15 mouse cellular contexts compared by ENCODE assay signal in genomic region chr2:38770772-38771477, GRCm38 (mm10). TPM values are rescaled to one million over a fixed set of nuclear protein-coding genes. Genes with fewer than 3 reads are reported as not detected.
A peak's percentile ranks its signal among the peaks of the same experiment; 100 is the strongest.
DNase-seq lines count a peak whose midpoint lies in the region; ATAC-seq lines count a peak whose summit lies in the region.
"Had no signal": no experiment of that assay in that cellular context is flagged by ENCODE, and none has a peak within 500 bp of the region (broad histone marks: within the 10 kb centered on the region; RNA-seq: fewer than 3 reads in every experiment).

No protein-coding gene starts in this region.

- WGBS in embryonic facial prominence, embryonic 15.5 days = 50% methylated on average over 5 of the region's 5 CpGs
- 71% methylated on average over 5 of the region's 5 CpGs for WGBS in limb, embryonic 10.5 days
- WGBS in forebrain, embryonic 10.5 days = 82% methylated on average over 5 of the region's 5 CpGs

- H3K4me2 ChIP-seq in embryonic facial prominence, embryonic 15.5 days (replicated peaks) = no peak overlapping the region

- peak; percentile 82 for ATAC-seq in frontal cortex, adult (ENCODE audit: low TSS enrichment)
- ATAC-seq in embryonic facial prominence, embryonic 15.5 days (ENCODE audit: insufficient number of reproducible peaks, low FRiP score, low TSS enrichment, low read depth) = no peak
- ATAC-seq: hindbrain, embryonic 16.5 days had no signal

- H3K27me3 ChIP-seq in embryonic facial prominence, embryonic 15.5 days = no peaks in the 10 kb centered on the region
- H3K27me3 ChIP-seq in limb, embryonic 10.5 days (ENCODE audit: low read depth, poor library complexity, severe bottlenecking) = no peaks in the 10 kb centered on the region
- no peaks in the 10 kb centered on the region for H3K27me3 ChIP-seq in forebrain, embryonic 10.5 days (ENCODE audit: poor library complexity, severe bottlenecking)
- H3K27me3 ChIP-seq: megakaryocyte, embryonic 14.5 days had no signal

- H3K4me1 ChIP-seq in embryonic facial prominence, embryonic 15.5 days = 0 out of 2 replicates have a peak, but pooled peaks cover 16% of the 10 kb centered on the region
- H3K4me1 ChIP-seq in limb, embryonic 10.5 days = peaks cover 33% of the 10 kb centered on the region
- no peaks in the 10 kb centered on the region; the same call in 1 of the 2 replicates for H3K4me1 ChIP-seq in forebrain, embryonic 10.5 days
- H3K4me1 ChIP-seq: megakaryocyte, embryonic 14.5 days had no signal

- no peaks in the 10 kb centered on the region for H3K36me3 ChIP-seq in embryonic facial prominence, embryonic 15.5 days
- H3K36me3 ChIP-seq in limb, embryonic 10.5 days = no peaks in the 10 kb centered on the region
- H3K36me3 ChIP-seq in forebrain, embryonic 10.5 days (replicated peaks) = 0 out of 2 replicates have a peak, but pooled peaks cover 3% of the 10 kb centered on the region

- no peaks in the 10 kb centered on the region for H3K9me3 ChIP-seq in embryonic facial prominence, embryonic 15.5 days (replicated peaks)
- H3K9me3 ChIP-seq in limb, embryonic 10.5 days (replicated peaks) = no peaks in the 10 kb centered on the region
- H3K9me3 ChIP-seq in forebrain, embryonic 10.5 days = no peaks in the 10 kb centered on the region
- H3K9me3 ChIP-seq: megakaryocyte, embryonic 14.5 days had no signal

- H3K4me3 ChIP-seq in embryonic facial prominence, embryonic 15.5 days (replicated peaks) = no peak overlapping the region
- no peak overlapping the region for H3K4me3 ChIP-seq in limb, embryonic 10.5 days
- H3K4me3 ChIP-seq in forebrain, embryonic 10.5 days = no peak overlapping the region
- H3K4me3 ChIP-seq: megakaryocyte, embryonic 14.5 days had no signal

- H3K9ac ChIP-seq in embryonic facial prominence, embryonic 15.5 days = no peak overlapping the region

- 0 out of 2 replicates have a peak overlapping the region, but pooled peaks have one; percentile 1 for H3K27ac ChIP-seq in embryonic facial prominence, embryonic 15.5 days (replicated peaks)
- H3K27ac ChIP-seq in limb, embryonic 10.5 days = peak overlapping the region; percentile 71
- H3K27ac ChIP-seq in forebrain, embryonic 10.5 days = no peak overlapping the region

- no peak for DNase-seq in frontal cortex, postnatal 25 days (ENCODE audit: low spot score in 2 of 2)
- DNase-seq in 3T3-L1 (ENCODE audit: low read depth, low spot score) = peak; percentile 52
- no peak for DNase-seq in limb, embryonic 10.5 days (ENCODE audit: low spot score)
- no peak for DNase-seq in urinary bladder, postnatal 14 days (ENCODE audit: low spot score)
- DNase-seq in forebrain, embryonic 10.5 days (ENCODE audit: extremely low spot score, low spot score) = no peak
- DNase-seq in cerebellum, postnatal 14 days = no peak
- DNase-seq: adrenal gland, adult 2 months; cerebellum, adult 9-11 months; kidney, adult 18-20 months; thymus, postnatal 36 days had no signal

RNA-seq across cellular contexts. Expression of gene Nr5a1, which starts 56.6 kb away (rescaled TPM):
- 0.05 and 0.09 TPM in 2 replicates for polyA plus RNA-seq in embryonic facial prominence, embryonic 15.5 days (2015; fragmentation: Nextera tagmentation; extraction: Ambion mirVana)
- not detected in 2 replicates for polyA plus RNA-seq in limb, embryonic 10.5 days (2016; fragmentation: Nextera tagmentation; extraction: Ambion mirVana)
- 0.33 and 0.69 TPM in 2 replicates for polyA plus RNA-seq in forebrain, embryonic 10.5 days (2016; fragmentation: Nextera tagmentation; extraction: Ambion mirVana)
- polyA plus RNA-seq: hindbrain, embryonic 16.5 days; liver, adult 2 months had no signal
